9 mouse cellular contexts compared by ENCODE assay signal in genomic region chr9:110871030-110871429, GRCm38 (mm10). TPM values are rescaled to one million over a fixed set of nuclear protein-coding genes. Genes with fewer than 3 reads are reported as not detected.
A peak's percentile ranks its signal among the peaks of the same experiment; 100 is the strongest.
DNase-seq lines count a peak whose midpoint lies in the region; ATAC-seq and TF ChIP-seq lines count a peak whose summit lies in the region.
"Had no signal": no experiment of that assay in that cellular context is flagged by ENCODE, and none has a peak within 500 bp of the region (broad histone marks: within the 10 kb centered on the region; RNA-seq: fewer than 3 reads in every experiment).

No protein-coding gene starts in this region.

- no peaks in the 10 kb centered on the region for H3K27me3 ChIP-seq in kidney, postnatal 0 days (ENCODE audit: insufficient read depth, low read length)
- H3K27me3 ChIP-seq in kidney, embryonic 16.5 days (ENCODE audit: insufficient read depth, low read length) = no peaks in the 10 kb centered on the region; the same call in 1 of the 2 replicates

- no peak for ATAC-seq in kidney, postnatal 0 days (replicated peaks; ENCODE audit: low FRiP score, low read depth)
- no peak for ATAC-seq in kidney, embryonic 16.5 days (ENCODE audit: low FRiP score, low TSS enrichment)
- peak; percentile 46 for ATAC-seq in megakaryocyte-erythroid progenitor cell, adult 5-6 weeks (replicated peaks; ENCODE audit: low FRiP score, low TSS enrichment, poor library complexity, severe bottlenecking)

- no peaks in the 10 kb centered on the region for H3K9me3 ChIP-seq in kidney, postnatal 0 days (replicated peaks; ENCODE audit: low read length)
- H3K9me3 ChIP-seq in kidney, embryonic 16.5 days (ENCODE audit: low read length) = no peaks in the 10 kb centered on the region
- H3K9me3 ChIP-seq in ES-E14 (ENCODE audit: control insufficient read depth, insufficient read depth, low read depth, low read length) = no peaks in the 10 kb centered on the region
- H3K9me3 ChIP-seq: megakaryocyte, embryonic 14.5 days had no signal

- H3K4me2 ChIP-seq in kidney, postnatal 0 days (ENCODE audit: low read length) = no peak overlapping the region
- no peak overlapping the region for H3K4me2 ChIP-seq in kidney, embryonic 16.5 days (replicated peaks; ENCODE audit: low read depth, low read length)

- H3K9ac ChIP-seq in kidney, postnatal 0 days (ENCODE audit: low read depth, low read length) = no peak overlapping the region
- no peak overlapping the region for H3K9ac ChIP-seq in kidney, embryonic 16.5 days (replicated peaks; ENCODE audit: low read length)
- H3K9ac ChIP-seq in ES-E14 (ENCODE audit: insufficient read depth, low read depth, low read length, poor library complexity, severe bottlenecking) = no peak overlapping the region

- in situ Hi-C loops in ES-E14 (cut with MboI; ENCODE audit: low sequenced_read_pairs in 2 of 2, unreplicated experiment in 2 of 2) = loop anchor here in 1 of 2 experiments (10.0 kb wide), 1 partner anchor 156 kb away; no protein-coding TSS in a partner anchor

- no peaks in the 10 kb centered on the region for H3K36me3 ChIP-seq in kidney, postnatal 0 days (ENCODE audit: insufficient read depth, low read length)
- no peaks in the 10 kb centered on the region for H3K36me3 ChIP-seq in kidney, embryonic 16.5 days (ENCODE audit: insufficient read depth, low read length)
- no peaks in the 10 kb centered on the region for H3K36me3 ChIP-seq in ES-E14 (ENCODE audit: control insufficient read depth, insufficient read depth, low read length, poor library complexity, severe bottlenecking)

- 0 out of 2 replicates have a peak, but pooled peaks cover 6% of the 10 kb centered on the region for H3K4me1 ChIP-seq in kidney, postnatal 0 days (replicated peaks; ENCODE audit: insufficient read depth, low read length)
- peaks cover 22% of the 10 kb centered on the region; the same call in 1 of the 2 replicates for H3K4me1 ChIP-seq in kidney, embryonic 16.5 days (ENCODE audit: insufficient read depth, low read length)
- peaks cover 0 to 13% of the 10 kb centered on the region in 2 experiments; a peak in 1 of 4 replicates for H3K4me1 ChIP-seq in ES-E14 (ENCODE audit: control insufficient read depth in 2 of 2, insufficient read depth in 2 of 2, low read length in 2 of 2, poor library complexity in 1 of 2)
- no peaks in the 10 kb centered on the region for H3K4me1 ChIP-seq in bone marrow macrophage, adult 2 months (ENCODE audit: control insufficient read depth, insufficient read depth, low read length)
- no peaks in the 10 kb centered on the region for H3K4me1 ChIP-seq in embryonic fibroblast, embryonic 13.5 days (ENCODE audit: control insufficient read depth, insufficient read depth, low read length)

- no peak for TF ChIP-seq POLR2A in bone marrow macrophage, adult 2 months (IDR thresholded peaks at IDR 0.05; ENCODE audit: borderline replicate concordance, low read depth, low read length)
- no peak for TF ChIP-seq POLR2A in embryonic fibroblast, embryonic 13.5 days (IDR thresholded peaks at IDR 0.05; ENCODE audit: low read depth, low read length)

- peak; percentile 81 for TF ChIP-seq CTCF in kidney, postnatal 0 days (IDR thresholded peaks at IDR 0.05; ENCODE audit: low read depth)
- peak; percentile 76 for TF ChIP-seq CTCF in bone marrow macrophage, adult 2 months (IDR thresholded peaks at IDR 0.05; ENCODE audit: low read depth, low read length)
- peak; percentile 23; the same call in 1 of the 2 replicates for TF ChIP-seq CTCF in embryonic fibroblast, embryonic 13.5 days (IDR thresholded peaks at IDR 0.05; ENCODE audit: borderline replicate concordance, insufficient read depth, low read length)

- no peak overlapping the region for H3K4me3 ChIP-seq in kidney, postnatal 0 days (replicated peaks; ENCODE audit: low read depth, low read length)
- no peak overlapping the region for H3K4me3 ChIP-seq in kidney, embryonic 16.5 days (ENCODE audit: low read length)
- H3K4me3 ChIP-seq in ES-E14 (ENCODE audit: insufficient read depth in 1 of 2, low read depth in 1 of 2, low read length in 2 of 2, poor library complexity in 1 of 2, severe bottlenecking in 1 of 2) = no peak overlapping the region
- no peak overlapping the region for H3K4me3 ChIP-seq in bone marrow macrophage, adult 2 months (ENCODE audit: insufficient read depth, low read length)
- no peak overlapping the region for H3K4me3 ChIP-seq in embryonic fibroblast, embryonic 13.5 days (ENCODE audit: insufficient read depth, low read length)
- H3K4me3 ChIP-seq: megakaryocyte, embryonic 14.5 days had no signal

- H3K27ac ChIP-seq in kidney, postnatal 0 days = no peak overlapping the region
- no peak overlapping the region for H3K27ac ChIP-seq in kidney, embryonic 16.5 days (ENCODE audit: low read length)
- no peak overlapping the region for H3K27ac ChIP-seq in ES-E14 (ENCODE audit: insufficient read depth, low read depth, low read length, poor library complexity, severe bottlenecking)
- H3K27ac ChIP-seq in bone marrow macrophage, adult 2 months (ENCODE audit: insufficient read depth, low read depth, low read length) = no peak overlapping the region
- H3K27ac ChIP-seq in embryonic fibroblast, embryonic 13.5 days (ENCODE audit: insufficient read depth, low read length) = no peak overlapping the region

- DNase-seq in kidney, postnatal 0 days (ENCODE audit: low spot score) = peak; percentile 59
- DNase-seq in ES-E14 (ENCODE audit: low read depth, low spot score) = peak; percentile 73
- peak; percentile 34 to 79 for DNase-seq in layer of hippocampus, adult 8-10 months (ENCODE audit: low spot score in 2 of 2)
- DNase-seq in yolk sac, embryonic 10.5 days (ENCODE audit: low spot score) = no peak

- 20% methylated on average over 7 of the region's 7 CpGs for WGBS in kidney, postnatal 0 days
- 19% methylated on average over 7 of the region's 7 CpGs for WGBS in kidney, embryonic 16.5 days

RNA-seq across cellular contexts. Expression of gene Als2cl, which starts 8.6 kb away (rescaled TPM):
- 4.1 and 5.3 TPM in 2 replicates for polyA plus RNA-seq in kidney, postnatal 0 days (2015; fragmentation: Nextera tagmentation; extraction: Ambion mirVana)
- polyA plus RNA-seq in kidney, embryonic 16.5 days (2015; fragmentation: Nextera tagmentation; extraction: Ambion mirVana) = 5.8 and 6.1 TPM in 2 replicates
- 13.0 and 35.0 TPM in 2 replicates for total RNA-seq in ES-E14 (2012; rRNA removed)
- 12.6 and 16.4 TPM in 2 replicates for polyA plus RNA-seq in bone marrow macrophage, adult 2 months (2012; ENCODE audit: insufficient read depth, insufficient read length, missing spikeins)
- polyA plus RNA-seq in embryonic fibroblast, embryonic 13.5 days (2011; ENCODE audit: insufficient read length, low read depth, missing spikeins) = 3.5 and 7.1 TPM in 2 replicates
- 10 to 100 TPM in 3 of 4 experiments, 1 to 10 TPM in 1; 8.0 to 14.7 (median 13.7) TPM for total RNA-seq in layer of hippocampus, adult 8-10 months (2022)
- total RNA-seq in megakaryocyte-erythroid progenitor cell, adult 5-6 weeks (2014; fragmentation: Nextera tagmentation) = 3.7 TPM in 1 of 2 replicates, not detected in the other
- 0.66 and 1.0 TPM in 2 replicates for total RNA-seq in megakaryocyte-erythroid progenitor cell, adult 5-6 weeks (2017)

RNA-seq across cellular contexts. Expression of gene Tmie, which starts 8.9 kb away (rescaled TPM):
- polyA plus RNA-seq in kidney, postnatal 0 days (2015; fragmentation: Nextera tagmentation; extraction: Ambion mirVana) = 2.3 and 2.9 TPM in 2 replicates
- polyA plus RNA-seq in kidney, embryonic 16.5 days (2015; fragmentation: Nextera tagmentation; extraction: Ambion mirVana) = 1.9 and 2.1 TPM in 2 replicates
- 0.67 and 0.79 TPM in 2 replicates for total RNA-seq in ES-E14 (2012; rRNA removed)
- polyA plus RNA-seq in bone marrow macrophage, adult 2 months (2012; ENCODE audit: insufficient read depth, insufficient read length, missing spikeins) = not detected in 2 replicates
- 0.28 and 0.56 TPM in 2 replicates for polyA plus RNA-seq in embryonic fibroblast, embryonic 13.5 days (2011; ENCODE audit: insufficient read length, low read depth, missing spikeins)
- total RNA-seq in layer of hippocampus, adult 8-10 months (2022) = 1 to 10 TPM; 2.4 to 3.6 (median 2.8) TPM
- 0.94 TPM in 1 of 2 replicates, not detected in the other for total RNA-seq in megakaryocyte-erythroid progenitor cell, adult 5-6 weeks (2014; fragmentation: Nextera tagmentation)
- 0.88 TPM in 1 of 2 replicates, not detected in the other for total RNA-seq in megakaryocyte-erythroid progenitor cell, adult 5-6 weeks (2017)

RNA-seq across cellular contexts. Expression of gene Prss50, which starts 13.3 kb away (rescaled TPM):
- 0.27 and 0.33 TPM in 2 replicates for polyA plus RNA-seq in kidney, postnatal 0 days (2015; fragmentation: Nextera tagmentation; extraction: Ambion mirVana)
- 0.48 and 0.94 TPM in 2 replicates for polyA plus RNA-seq in kidney, embryonic 16.5 days (2015; fragmentation: Nextera tagmentation; extraction: Ambion mirVana)
- total RNA-seq in ES-E14 (2012; rRNA removed) = 50.2 and 69.3 TPM in 2 replicates
- not detected in 2 replicates for polyA plus RNA-seq in bone marrow macrophage, adult 2 months (2012; ENCODE audit: insufficient read depth, insufficient read length, missing spikeins)
- polyA plus RNA-seq in embryonic fibroblast, embryonic 13.5 days (2011; ENCODE audit: insufficient read length, low read depth, missing spikeins) = not detected in 2 replicates
- total RNA-seq in layer of hippocampus, adult 8-10 months (2022) = 1 to 10 TPM in 2 of 4 experiments, under 1 TPM in 2; 0.60 to 2.1 (median 1.4) TPM
- 37.4 and 42.3 TPM in 2 replicates for total RNA-seq in megakaryocyte-erythroid progenitor cell, adult 5-6 weeks (2014; fragmentation: Nextera tagmentation)
- total RNA-seq in megakaryocyte-erythroid progenitor cell, adult 5-6 weeks (2017) = 16.5 and 28.2 TPM in 2 replicates

RNA-seq across cellular contexts. Expression of gene Prss46, which starts 26.7 kb away (rescaled TPM):
- polyA plus RNA-seq in kidney, postnatal 0 days (2015; fragmentation: Nextera tagmentation; extraction: Ambion mirVana) = not detected in 2 replicates
- polyA plus RNA-seq in kidney, embryonic 16.5 days (2015; fragmentation: Nextera tagmentation; extraction: Ambion mirVana) = not detected in 2 replicates
- 0.63 and 2.8 TPM in 2 replicates for total RNA-seq in ES-E14 (2012; rRNA removed)
- not detected in 2 replicates for polyA plus RNA-seq in bone marrow macrophage, adult 2 months (2012; ENCODE audit: insufficient read depth, insufficient read length, missing spikeins)
- 0.86 and 1.4 TPM in 2 replicates for polyA plus RNA-seq in embryonic fibroblast, embryonic 13.5 days (2011; ENCODE audit: insufficient read length, low read depth, missing spikeins)
- not detected for total RNA-seq in layer of hippocampus, adult 8-10 months (2022)
- total RNA-seq in megakaryocyte-erythroid progenitor cell, adult 5-6 weeks (2014; fragmentation: Nextera tagmentation) = not detected in 2 replicates
- not detected in 2 replicates for total RNA-seq in megakaryocyte-erythroid progenitor cell, adult 5-6 weeks (2017)

RNA-seq across cellular contexts. Expression of gene Prss45, which starts 36.6 kb away (rescaled TPM):
- polyA plus RNA-seq in kidney, postnatal 0 days (2015; fragmentation: Nextera tagmentation; extraction: Ambion mirVana) = not detected in 2 replicates
- not detected in 2 replicates for polyA plus RNA-seq in kidney, embryonic 16.5 days (2015; fragmentation: Nextera tagmentation; extraction: Ambion mirVana)
- 0.26 and 0.54 TPM in 2 replicates for total RNA-seq in ES-E14 (2012; rRNA removed)
- not detected in 2 replicates for polyA plus RNA-seq in bone marrow macrophage, adult 2 months (2012; ENCODE audit: insufficient read depth, insufficient read length, missing spikeins)
- polyA plus RNA-seq in embryonic fibroblast, embryonic 13.5 days (2011; ENCODE audit: insufficient read length, low read depth, missing spikeins) = not detected in 2 replicates
- total RNA-seq in layer of hippocampus, adult 8-10 months (2022) = under 1 TPM in 3 of 4 experiments, not detected in 1; 0.35 to 0.63 (median 0.55) TPM
- total RNA-seq in megakaryocyte-erythroid progenitor cell, adult 5-6 weeks (2014; fragmentation: Nextera tagmentation) = not detected in 2 replicates
- total RNA-seq in megakaryocyte-erythroid progenitor cell, adult 5-6 weeks (2017) = not detected in 2 replicates

Comparison
In these comparisons a context has a peak if more than half of its experiments do, and no peak if none do; other contexts are left out.
1. CTCF ChIP-seq: peak in every context shown above with its lines; median percentile 81 in kidney, postnatal 0 days; 76 in bone marrow macrophage, adult 2 months; 23 in embryonic fibroblast, embryonic 13.5 days.